Mouse (Mus musculus): ENCODE measurements around the gene Pgap1. TPM values are rescaled to one million over a fixed set of nuclear protein-coding genes. Genes with fewer than 3 reads are reported as not detected.
A peak's percentile ranks its signal among the peaks of the same experiment; 100 is the strongest.

Gene Pgap1
- total RNA-seq (2021) = 10 to 100 TPM; 17.6 to 21.4 TPM
- long read RNA-seq, experiment 1, full-length matches to known transcripts = 2 of 4 reads
- long read RNA-seq, experiment 1, partial matches to known transcripts = 0 of 4 reads
- long read RNA-seq, experiment 1, other reads (novel, unspliced or antisense) = 2 of 4 reads
- long read RNA-seq, experiment 2, full-length matches to known transcripts = 1 of 5 reads
- long read RNA-seq, experiment 2, partial matches to known transcripts = 0 of 5 reads
- long read RNA-seq, experiment 2, other reads (novel, unspliced or antisense) = 4 of 5 reads

- no peak; the same call in 1 of the 2 replicates for TF ChIP-seq CTCF (conservative IDR thresholded peaks at IDR 0.05)
- peak; percentile 90 to 93 for DNase-seq (ENCODE audit: low spot score in 2 of 2)
- Histone ChIP-seq H3K27ac (peak within 1 kb of the TSS; percentile 83), H3K4me3 (peak within 1 kb of the TSS; percentile 91)
Measured at GRCm38 (mm10) chr1:54557301-54558229, at the start of gene Pgap1. Gene Pgap1 (minus strand): TSS chr1:54557684.

- Histone ChIP-seq H3K27ac (no peak overlapping the region), H3K4me3 (no peak overlapping the region)
- TF ChIP-seq CTCF (conservative IDR thresholded peaks at IDR 0.05) = no peak
- no peak for DNase-seq (ENCODE audit: low spot score in 2 of 2)
Measured at GRCm38 (mm10) chr1:54606936-54607335, 49.5 kb upstream of the Pgap1 start.

DNA sequence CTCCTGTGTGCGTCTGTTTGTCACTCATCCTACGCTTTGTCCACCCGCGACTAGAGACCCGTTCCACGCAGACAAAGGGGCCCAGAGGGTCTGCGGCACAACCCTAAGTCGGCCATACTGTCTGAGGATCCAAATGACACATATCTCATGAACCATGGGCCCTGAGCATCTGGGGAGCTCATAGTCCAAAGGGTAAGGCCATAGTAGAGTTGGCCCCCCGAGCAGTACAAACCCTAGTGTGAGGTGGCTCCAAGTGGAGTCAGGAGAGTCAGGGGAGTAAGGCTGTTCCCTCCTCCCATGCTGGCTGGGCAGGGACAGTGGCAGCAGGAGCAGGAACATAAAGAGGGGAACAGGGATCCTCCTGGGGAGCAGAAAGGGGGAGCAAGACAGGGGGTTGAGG, 44.2 kb upstream of the Pgap1 start:
- TF ChIP-seq CTCF (conservative IDR thresholded peaks at IDR 0.05) = no peak
- no peak overlapping the region for H3K27ac ChIP-seq
- H3K4me3 ChIP-seq = no peak overlapping the region
- no peak for DNase-seq (ENCODE audit: low spot score in 2 of 2)

- DNase-seq (ENCODE audit: low spot score in 2 of 2) = no peak
- no peak overlapping the region for H3K4me3 ChIP-seq
- TF ChIP-seq CTCF (conservative IDR thresholded peaks at IDR 0.05) = no peak
Measured at GRCm38 (mm10) chr1:54600275-54600674, 42.8 kb upstream of the Pgap1 start.

DNA sequence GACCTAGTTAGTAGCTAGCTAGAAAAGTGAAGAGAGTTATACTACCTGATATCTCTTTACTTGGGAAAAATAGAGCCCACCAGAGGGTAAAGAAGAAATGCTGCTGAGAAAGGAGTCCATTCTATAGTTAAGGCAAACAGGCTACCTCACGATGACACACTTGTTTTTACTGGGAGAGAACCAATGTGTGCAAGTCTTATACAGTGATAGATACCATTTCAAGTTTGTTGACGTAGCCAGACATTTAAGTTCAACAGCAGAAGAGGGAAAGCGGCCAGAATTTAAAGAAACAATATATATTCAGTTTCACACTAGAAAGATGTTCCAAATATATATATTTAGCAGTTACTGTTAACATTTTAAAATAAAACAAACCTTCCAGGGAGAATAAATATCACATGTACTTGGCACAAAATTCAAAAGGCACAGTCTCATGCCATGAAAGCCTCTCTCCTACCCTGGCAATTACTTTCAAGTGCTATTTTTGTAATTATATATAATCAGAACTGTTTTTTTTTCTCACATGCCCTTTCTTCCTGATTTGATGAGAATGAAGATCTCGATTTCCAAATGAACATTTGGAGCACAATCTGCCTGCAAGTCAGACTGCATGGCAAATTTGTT, 40.2 kb upstream of the Pgap1 start:
- Histone ChIP-seq H3K4me3 (no peak overlapping the region), H3K27ac (no peak overlapping the region)
- no peak for DNase-seq (ENCODE audit: low spot score in 2 of 2)
- no peak for TF ChIP-seq CTCF (conservative IDR thresholded peaks at IDR 0.05)

More at GRCm38 (mm10) chr1:54600275-54600674, 42.8 kb upstream of the Pgap1 start:
- no peak overlapping the region for H3K27ac ChIP-seq

GRCm38 (mm10) chr1:54596151-54596550, 38.7 kb upstream of the Pgap1 start:
- Histone ChIP-seq H3K4me3 (no peak overlapping the region), H3K27ac (no peak overlapping the region)
- DNase-seq (ENCODE audit: low spot score in 2 of 2) = peak in 1 of 2 experiments; percentile 37
- TF ChIP-seq CTCF (conservative IDR thresholded peaks at IDR 0.05) = no peak

DNA sequence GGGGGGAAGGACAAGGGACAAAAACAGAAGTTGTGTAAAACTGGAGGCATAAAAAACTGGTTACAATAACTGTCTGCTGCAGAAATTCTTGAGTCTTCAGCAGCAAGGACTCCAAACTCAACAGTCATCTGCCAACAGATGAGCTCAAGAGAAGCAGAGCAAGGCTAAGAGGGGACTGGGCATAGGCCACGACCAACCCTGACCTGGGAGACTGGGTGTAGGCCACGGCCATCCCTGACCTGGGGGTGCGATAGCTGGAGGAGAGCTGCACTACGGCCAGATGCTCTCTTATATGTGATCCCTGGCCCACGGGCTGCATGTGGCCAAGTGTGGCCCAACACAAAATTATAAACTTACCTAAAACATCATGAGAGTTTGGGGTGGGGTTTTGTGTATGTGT, 29.6 kb upstream of the Pgap1 start:
- DNase-seq (ENCODE audit: low spot score in 2 of 2) = no peak
- Histone ChIP-seq H3K4me3 (no peak overlapping the region), H3K27ac (no peak overlapping the region)
- no peak for TF ChIP-seq CTCF (conservative IDR thresholded peaks at IDR 0.05)

GRCm38 (mm10) chr1:54585971-54586555, 28.6 kb upstream of the Pgap1 start:
- no peak for DNase-seq (ENCODE audit: low spot score in 2 of 2)
- H3K4me3 ChIP-seq = no peak overlapping the region
- no peak overlapping the region for H3K27ac ChIP-seq
- no peak for TF ChIP-seq CTCF (conservative IDR thresholded peaks at IDR 0.05)

DNA sequence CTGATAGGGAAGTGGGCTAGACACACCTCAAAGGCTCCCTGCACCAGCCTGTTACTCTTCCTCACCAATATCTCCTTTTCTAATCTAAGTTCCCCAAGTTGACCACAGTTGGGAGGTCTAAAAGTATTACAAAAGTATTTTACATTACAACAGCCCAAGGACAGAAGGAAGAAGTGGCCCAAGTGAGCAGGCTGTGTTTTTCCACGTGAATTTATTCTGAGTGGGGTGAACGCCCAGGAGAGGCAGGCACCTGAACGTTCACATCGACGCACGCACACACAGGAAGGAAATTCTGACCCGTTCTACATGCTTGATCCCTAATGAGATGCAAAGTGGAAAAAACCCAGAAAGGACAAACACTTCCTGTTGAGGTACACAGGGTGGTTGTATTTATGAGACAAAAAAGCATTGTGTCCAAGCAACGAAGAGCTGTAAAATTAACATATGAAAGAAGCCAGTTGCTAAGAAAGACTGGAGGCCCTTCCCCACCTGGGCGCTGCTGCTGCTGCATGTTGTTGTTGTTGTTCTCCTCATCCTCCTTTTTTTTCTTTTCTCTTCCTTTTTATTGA, 27.9 kb upstream of the Pgap1 start:
- DNase-seq (ENCODE audit: low spot score in 2 of 2) = no peak
- TF ChIP-seq CTCF (conservative IDR thresholded peaks at IDR 0.05) = no peak
- Histone ChIP-seq H3K27ac (no peak overlapping the region), H3K4me3 (no peak overlapping the region)

- TF ChIP-seq CTCF (conservative IDR thresholded peaks at IDR 0.05) = no peak
- H3K27ac ChIP-seq = no peak overlapping the region
- H3K4me3 ChIP-seq = no peak overlapping the region
- DNase-seq (ENCODE audit: low spot score in 2 of 2) = peak in 1 of 2 experiments; percentile 10
Measured at GRCm38 (mm10) chr1:54584588-54585277, 27.2 kb upstream of the Pgap1 start.

DNA sequence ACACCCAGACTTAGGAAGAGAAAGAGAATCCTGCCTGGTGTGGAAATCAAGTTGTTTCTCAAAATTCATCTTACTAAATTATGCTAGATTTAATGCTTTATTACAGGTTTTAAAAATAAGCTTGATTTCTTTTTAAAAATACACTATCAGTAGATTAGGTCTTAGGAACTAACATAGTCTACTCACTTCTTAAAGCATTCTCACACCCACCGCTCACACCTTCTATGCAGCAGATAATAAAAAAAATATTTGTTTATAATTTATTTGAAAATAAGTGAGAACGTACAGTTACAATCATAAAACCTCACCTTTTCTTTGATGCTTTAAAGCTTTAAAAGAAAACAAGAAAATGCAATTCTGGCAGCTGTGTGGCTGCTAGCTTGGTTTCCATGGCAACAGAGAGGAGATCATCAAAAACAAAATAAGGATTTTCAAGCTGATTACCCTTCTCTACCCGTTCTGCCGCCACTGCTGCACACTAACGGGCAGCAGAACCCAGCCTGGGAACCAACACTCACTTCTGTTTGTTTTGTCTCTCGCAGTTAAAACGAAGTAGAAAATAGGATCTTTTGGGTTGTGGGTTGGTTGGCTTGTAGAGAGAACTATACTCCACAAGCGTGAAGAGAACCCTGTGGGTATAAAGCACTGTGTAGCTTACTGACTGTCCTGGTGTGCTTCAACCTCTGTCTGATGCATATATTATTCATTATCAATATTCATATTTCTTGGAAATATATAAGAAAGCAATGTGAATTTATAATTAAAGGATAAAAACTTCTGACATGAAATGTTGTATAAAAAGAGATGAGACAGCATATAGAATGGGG, 21.1 kb upstream of the Pgap1 start:
- DNase-seq (ENCODE audit: low spot score in 2 of 2) = peak; percentile 14 to 48
- no peak for TF ChIP-seq CTCF (conservative IDR thresholded peaks at IDR 0.05)
- Histone ChIP-seq H3K27ac (peak overlapping the region; percentile 48; the same call in 1 of the 2 replicates), H3K4me3 (no peak overlapping the region)

Measured in layer of hippocampus, adult 2 months (tissue).